Mouse (Mus musculus): ENCODE results near the gene Pir.
A peak's percentile ranks its signal among the peaks of the same experiment; 100 is the strongest.

Pir gene

GRCm38 (mm10) chrX:164338591-164338990, 69.4 kb downstream of the Pir start:
- no peak for DNase-seq (ENCODE audit: low read depth)

DNA sequence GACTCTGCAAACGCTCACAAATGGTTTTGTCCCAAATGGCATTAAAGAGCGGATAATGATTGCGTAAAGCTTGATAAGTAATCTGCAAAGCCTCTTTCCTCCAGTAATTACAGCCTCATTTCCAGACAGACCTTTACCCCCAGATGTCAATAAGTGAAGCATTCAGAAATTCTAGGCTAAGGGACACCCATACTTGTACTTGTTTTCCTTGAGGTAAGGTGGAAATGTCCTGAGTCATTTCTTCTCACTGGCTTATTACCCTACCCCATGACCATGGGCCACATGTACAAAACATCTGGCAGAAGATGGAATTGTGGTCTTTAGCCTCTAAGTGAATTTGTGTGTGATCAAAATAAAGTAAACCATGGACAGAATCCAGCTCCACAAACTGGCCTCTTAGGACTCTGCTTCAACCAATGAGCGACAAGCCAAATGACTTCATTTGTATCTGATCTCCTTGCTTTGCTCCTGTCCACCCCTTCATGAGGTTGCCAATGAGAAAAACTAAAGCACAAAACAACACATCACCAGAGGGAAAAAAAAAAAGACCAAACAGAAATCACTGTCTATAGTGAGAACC, 76.3 kb downstream of the Pir start:
- DNase-seq (ENCODE audit: low read depth): no peak

DNA sequence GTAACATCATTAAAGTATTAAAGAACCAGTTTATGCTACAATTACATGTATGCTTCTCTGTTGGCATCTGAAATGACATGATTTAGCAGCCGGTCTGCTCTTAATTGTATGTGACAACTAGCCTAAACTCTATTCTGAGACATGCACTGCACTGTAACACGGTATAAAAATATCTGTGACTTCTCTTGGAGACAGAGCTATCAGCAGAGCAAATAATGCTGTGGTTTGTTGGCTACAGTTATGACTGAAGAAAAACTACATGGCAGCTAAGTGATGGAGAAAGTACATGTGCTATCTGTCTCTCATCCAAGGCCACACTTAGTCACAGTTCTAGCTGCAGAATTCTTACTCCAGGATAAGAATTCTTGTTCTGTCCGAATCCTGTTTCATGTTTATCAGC, 79.8 kb downstream of the Pir start:
- DNase-seq (ENCODE audit: low read depth): no peak

GRCm38 (mm10) chrX:164365153-164365865, 96.1 kb downstream of the Pir start:
- no peak for DNase-seq (ENCODE audit: low read depth)

DNA sequence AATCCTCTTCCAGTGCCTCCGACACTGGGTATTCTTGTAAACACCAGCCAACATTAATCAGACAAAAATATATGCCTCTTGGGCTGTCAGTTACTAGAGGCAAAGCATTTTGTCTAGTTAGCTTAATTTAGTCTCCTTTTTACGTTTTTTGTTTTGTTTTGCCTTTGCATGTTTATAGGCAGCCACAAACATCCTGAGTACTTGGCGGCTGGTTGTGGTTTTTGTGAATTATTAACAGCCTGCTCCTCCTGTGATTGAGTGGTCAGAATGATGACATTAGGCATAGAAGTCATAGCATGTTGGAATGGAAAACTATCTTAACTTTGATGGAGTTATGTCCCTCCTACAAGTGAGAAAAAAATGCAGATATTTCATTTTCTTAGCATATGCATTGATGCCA, 101.4 kb downstream of the Pir start:
- DNase-seq (ENCODE audit: low read depth): no peak

DNA sequence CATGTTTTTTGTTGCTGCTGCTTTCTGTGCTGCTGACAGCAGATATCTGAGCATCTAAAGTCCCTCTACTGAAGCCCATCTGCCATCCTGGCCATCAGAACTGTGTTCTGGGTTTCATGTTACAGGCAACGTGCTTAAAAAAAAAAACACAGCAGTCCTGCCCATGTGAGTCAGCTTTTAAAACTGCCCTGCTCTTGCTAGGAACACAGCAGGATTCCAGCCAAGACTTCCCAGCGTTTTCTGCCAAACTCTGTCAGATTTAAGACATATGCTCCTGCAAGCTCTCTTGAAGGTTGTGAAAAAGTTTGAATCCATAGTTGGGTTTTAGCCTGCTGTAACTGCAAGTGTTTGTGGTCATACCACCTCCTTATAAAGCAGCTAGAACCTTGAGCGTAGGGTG, 103.9 kb downstream of the Pir start, which contains the start of gene Vegfd:
Gene Vegfd (plus strand): TSS at position 298 of the 400 bp plus-strand sequence.
- DNase-seq (ENCODE audit: low read depth): no peak

- DNase-seq (ENCODE audit: low read depth): no peak
These were observed 105.4 kb downstream of the Pir start for GRCm38 (mm10) chrX:164374586-164374985.

GRCm38 (mm10) chrX:164379721-164380120, 110.5 kb downstream of the Pir start:
- DNase-seq (ENCODE audit: low read depth): no peak

- DNase-seq (ENCODE audit: low read depth): peak; percentile 60
These were observed 112.6 kb downstream of the Pir start for GRCm38 (mm10) chrX:164381618-164382408.

- no peak for DNase-seq (ENCODE audit: low read depth)
These were observed 124.9 kb downstream of the Pir start for GRCm38 (mm10) chrX:164394091-164394490.

DNA sequence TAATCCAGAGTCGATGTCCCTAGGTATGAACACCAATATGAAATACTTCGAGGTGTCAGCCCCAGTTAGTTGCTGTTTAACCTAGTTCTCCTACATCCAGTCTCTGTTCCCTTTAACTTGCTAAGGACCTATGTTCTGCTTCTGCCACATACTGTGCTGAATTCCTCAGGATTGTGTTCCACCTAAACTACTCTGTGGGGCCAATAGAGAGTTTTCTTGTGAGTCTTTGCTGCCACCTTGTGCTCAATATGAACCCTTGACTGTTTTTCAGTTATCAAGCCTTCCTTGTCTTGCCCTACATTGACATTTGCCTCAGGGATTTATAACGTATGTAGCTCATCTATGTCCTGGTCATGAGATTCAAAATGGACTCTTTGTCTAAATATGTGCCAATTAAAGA, 129.3 kb downstream of the Pir start:
- peak; percentile 8 for DNase-seq (ENCODE audit: low read depth)

- DNase-seq (ENCODE audit: low read depth): no peak
These were observed 136.0 kb downstream of the Pir start for GRCm38 (mm10) chrX:164405080-164405649.

DNA sequence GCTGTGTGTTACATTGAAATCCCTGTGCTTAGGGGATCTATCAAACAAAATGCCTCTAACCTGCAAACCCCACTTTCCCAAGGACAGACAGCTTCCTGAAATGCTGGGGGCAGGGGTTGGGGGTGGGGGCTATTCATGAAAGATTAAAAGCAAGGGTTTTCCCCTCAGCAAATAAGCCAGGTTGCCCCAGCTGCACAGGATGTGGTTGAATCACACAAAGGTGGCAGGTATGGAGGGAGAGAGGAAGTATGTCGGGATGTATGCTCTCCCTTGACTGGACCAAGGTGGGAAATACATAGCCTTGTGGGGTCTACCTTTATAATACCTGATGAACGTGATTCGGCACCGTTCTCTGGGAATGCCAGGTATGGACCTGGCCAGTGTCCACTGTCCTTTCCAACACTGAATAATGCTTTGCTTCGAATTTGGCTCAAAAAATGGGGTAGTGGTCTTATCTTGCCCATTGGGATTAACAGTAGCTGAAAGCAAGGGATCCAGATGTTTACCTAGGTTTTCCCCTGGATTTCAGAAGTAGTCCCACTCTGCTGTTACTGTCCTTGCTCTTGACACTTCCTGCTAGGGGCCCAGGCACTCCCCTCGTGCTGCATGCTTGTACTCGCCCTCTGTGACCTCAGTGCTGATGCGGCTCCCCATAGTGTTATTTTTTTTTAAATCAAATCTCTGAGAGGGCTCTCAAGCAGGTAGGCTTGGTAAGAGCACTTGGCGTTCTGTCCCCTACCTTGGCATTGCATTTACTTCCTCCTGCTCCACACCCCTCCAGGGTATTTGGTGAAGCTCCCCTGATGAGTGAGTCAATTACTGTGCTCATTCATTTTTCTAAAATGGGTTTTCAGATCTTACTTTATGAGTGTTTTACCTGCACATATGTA, 137.2 kb downstream of the Pir start:
- DNase-seq (ENCODE audit: low read depth): no peak

- DNase-seq (ENCODE audit: low read depth): no peak
These were observed 139.2 kb downstream of the Pir start for GRCm38 (mm10) chrX:164408301-164408927.

DNA sequence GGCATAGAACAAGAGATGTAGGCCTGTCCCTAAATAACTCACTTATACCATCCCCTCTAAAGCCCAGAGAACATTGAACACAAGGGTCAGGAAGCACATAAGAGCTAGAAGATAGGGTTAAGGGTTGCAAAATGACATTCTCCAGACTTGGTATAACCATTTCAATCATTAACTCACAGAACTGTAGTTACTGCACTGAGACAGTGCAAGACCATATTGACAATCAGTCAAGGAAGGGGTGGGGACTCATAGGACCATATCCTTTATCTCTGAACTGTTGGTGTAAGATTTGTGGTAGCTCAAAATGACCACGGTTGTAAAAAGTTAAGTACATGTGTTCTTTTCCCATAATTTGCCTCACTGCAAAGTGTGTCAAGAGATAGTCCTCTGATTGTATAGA, 141.4 kb downstream of the Pir start:
- DNase-seq (ENCODE audit: low read depth): no peak

DNA sequence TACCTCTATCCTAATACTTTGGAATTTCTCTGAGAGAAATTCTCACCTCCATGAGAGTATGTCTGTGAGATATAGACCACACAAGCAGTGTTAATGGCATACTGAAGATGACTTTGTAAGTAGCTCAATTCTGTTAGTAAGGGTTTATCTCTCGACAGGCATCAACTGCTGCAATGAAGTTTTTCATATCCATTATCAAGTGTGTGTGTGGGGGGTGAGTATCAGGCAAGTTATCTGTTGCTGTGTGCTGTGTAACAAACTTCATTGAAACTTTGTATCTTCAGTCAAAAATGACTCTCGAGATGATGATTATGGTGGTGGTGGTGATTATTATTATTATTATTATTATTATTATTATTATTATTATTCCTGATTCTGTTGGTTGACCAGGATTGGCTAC, 147.6 kb downstream of the Pir start:
- DNase-seq (ENCODE audit: low read depth): no peak

DNA sequence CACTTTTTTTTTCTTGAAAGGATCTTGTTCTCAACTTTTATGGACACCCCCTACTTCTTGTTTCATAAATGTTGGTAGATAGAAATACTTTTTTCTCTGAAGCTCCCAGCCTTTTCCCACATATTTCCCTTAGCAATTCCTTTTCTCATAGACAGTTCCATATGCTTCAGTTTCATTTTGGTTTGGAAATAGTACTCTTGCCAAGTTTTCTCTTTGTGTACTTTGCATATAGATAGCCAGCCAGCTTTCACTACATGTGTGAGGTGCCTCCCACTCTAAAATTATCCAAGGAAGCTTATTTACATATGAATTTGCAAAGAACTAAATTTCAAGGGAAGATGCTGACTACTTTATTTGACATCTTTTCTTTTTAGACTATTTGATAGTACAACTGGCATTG, 148.8 kb downstream of the Pir start:
- no peak for DNase-seq (ENCODE audit: low read depth)

DNA sequence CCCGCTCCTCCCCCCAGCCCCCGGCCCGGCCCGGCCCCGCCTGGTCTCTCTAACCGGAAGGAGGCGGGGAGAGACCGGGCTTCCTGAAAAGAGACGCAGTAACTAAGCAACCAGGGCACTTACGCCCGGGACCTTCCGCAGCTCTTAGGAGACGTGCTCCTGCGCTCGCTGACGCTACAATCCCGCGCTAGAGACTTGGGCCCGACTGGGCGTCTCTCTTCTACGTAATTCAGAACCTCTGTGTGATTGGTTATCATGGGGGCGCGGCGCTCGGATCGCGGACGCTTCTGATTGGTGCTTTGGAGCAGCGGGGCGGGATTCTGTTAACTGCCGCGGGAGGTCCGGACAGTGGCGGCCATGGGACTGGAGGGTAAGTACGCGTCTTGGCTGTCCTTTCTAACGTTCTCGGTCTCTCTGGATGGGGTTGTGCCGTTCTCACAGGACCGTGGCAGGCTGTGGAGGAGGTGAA, 150.3 kb downstream of the Pir start, which contains the start of gene Piga:
Gene Piga (plus strand): TSS at position 317 of the 469 bp plus-strand sequence.
- DNase-seq (ENCODE audit: low read depth): peak; percentile 75

GRCm38 (mm10) chrX:164419955-164420354, 150.8 kb downstream of the Pir start:
- no peak for DNase-seq (ENCODE audit: low read depth)

DNA sequence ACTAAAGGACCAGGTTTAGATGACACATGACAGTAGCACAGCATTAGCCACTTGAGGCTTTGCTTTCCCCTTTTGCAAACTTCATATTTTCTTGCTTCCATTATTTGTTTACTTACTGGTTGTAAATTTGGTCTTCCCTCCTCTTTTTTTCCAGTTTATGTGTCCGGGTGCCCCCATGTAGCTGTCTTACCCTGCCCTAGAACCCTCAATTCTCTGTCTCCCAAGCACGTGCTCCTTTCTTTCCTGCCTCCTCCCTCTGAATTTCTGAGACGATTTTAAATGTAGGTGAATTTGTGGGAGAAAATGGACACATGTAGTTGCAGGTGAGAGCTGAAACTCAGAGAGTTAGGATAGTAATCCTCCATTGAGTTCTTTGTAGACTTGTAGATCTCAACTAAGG, 151.3 kb downstream of the Pir start:
- DNase-seq (ENCODE audit: low read depth): no peak

Measured in c-Kit-positive CD71-negative TER-119-negative erythroid progenitor cells, embryonic 14.5 days (primary cell).